Mouse (Mus musculus) erythroblast, embryonic 14.5 days (primary cell): ENCODE data around the gene Robo2.

Experiments
- GATA1 ChIP-seq: IDR thresholded peaks from 2 replicates; pipeline ENCODE4 v1.6.1; 2012; ENCODE audit warnings: low read length, inconsistent platforms, mixed read lengths
- TAL1 ChIP-seq: IDR thresholded peaks from 3 replicates; pipeline ENCODE4 v1.6.1; 2012; ENCODE audit warnings: low read length, inconsistent platforms, mixed read lengths

DNA sequence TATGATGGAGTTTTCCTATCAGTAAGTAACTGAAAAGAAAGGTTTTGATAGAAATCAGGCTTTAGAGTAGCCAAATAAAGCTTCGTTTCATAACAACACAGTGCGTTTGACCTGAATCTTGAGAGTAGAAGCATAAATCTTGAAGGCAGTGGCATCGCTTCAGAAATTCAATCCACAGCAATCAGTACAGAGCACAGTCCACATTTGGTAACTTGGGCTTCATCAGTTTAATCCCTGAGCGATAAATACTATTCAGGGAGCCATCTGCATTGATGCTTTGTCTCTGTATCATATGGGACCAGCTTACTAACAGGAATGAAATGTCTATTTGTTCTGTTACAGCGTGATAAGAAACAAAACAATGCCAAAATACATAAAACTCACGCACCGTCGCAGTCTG lies 46.1 kb upstream of the Robo2 start:
- TF ChIP-seq GATA1 (no peak), TAL1 (no peak)
